Mouse (Mus musculus) thymus, adult 2 months (tissue): ENCODE measurements around the gene Usp28.

Source experiments
- CTCF ChIP-seq: fragments of 200-500 bp; IDR thresholded peaks from 2 replicates; pipeline ENCODE4 v1.5.1; 2012; ENCODE audit warnings: mild to moderate bottlenecking, control low read depth, low read length, moderate library complexity, borderline replicate concordance; ENCODE audit not compliant: control insufficient read depth, poor library complexity, insufficient read depth; ENCODE audit errors: extremely low read depth
- POLR2A ChIP-seq: fragments of 200-500 bp; IDR thresholded peaks from 2 replicates; pipeline ENCODE4 v1.6.1; 2012; ENCODE audit warnings: mild to moderate bottlenecking, low read length, control low read depth, moderate library complexity; ENCODE audit not compliant: control insufficient read depth, poor library complexity, insufficient read depth; ENCODE audit errors: extremely low read depth

- no peak for TF ChIP-seq CTCF
- TF ChIP-seq POLR2A: no peak
These were observed 10.6 kb downstream of the Usp28 start for GRCm38 (mm10) chr9:48995735-48996134.
